Mouse (Mus musculus) small intestine, adult 2 months (tissue): ENCODE data around the gene Rasa3.

Source experiments
- CTCF ChIP-seq: fragments of 200-500 bp; IDR thresholded peaks from 2 replicates; pipeline ENCODE4 v1.5.1; 2012; ENCODE audit warnings: low read depth, mild to moderate bottlenecking, control low read depth, inconsistent platforms, low read length, moderate library complexity, mixed read lengths; ENCODE audit not compliant: insufficient replicate concordance, insufficient read length; ENCODE audit errors: extremely low read depth
- POLR2A ChIP-seq: fragments of 200-500 bp; IDR thresholded peaks from 2 replicates; pipeline ENCODE4 v1.6.1; 2012; ENCODE audit warnings: low read depth, mild to moderate bottlenecking, control low read depth, inconsistent platforms, low read length, moderate library complexity

DNA sequence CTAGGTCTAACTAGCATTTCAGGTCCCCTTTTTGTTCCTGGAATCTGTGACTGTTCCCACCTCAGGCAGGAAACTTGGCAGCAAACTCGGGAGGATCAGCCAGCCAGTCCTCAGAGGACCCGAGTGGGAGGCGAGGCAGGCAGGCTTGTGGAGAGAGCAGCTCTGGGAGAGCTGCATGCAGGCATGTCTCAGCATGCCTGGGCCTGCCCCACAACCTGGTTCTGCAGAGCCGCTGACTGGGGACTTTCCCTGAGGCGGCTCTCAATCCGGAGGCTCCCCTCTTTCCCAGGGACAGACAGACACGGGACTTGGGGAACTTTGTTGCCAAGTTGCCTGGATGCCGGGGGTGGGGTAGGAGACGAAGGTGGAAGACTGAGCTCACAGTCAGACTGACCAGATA is 128.6 kb downstream of the Rasa3 start:
- TF ChIP-seq CTCF = no peak
- no peak for TF ChIP-seq POLR2A
